Mouse (Mus musculus) bone marrow macrophage, adult 2 months (primary cell): ENCODE results near the gene Cmtm1.

ENCODE experiments used
- CTCF ChIP-seq: IDR thresholded peaks from 2 replicates; pipeline ENCODE4 v1.5.1; 2012; ENCODE audit warnings: low read depth, mild to moderate bottlenecking, low read length, moderate library complexity
- POLR2A ChIP-seq: IDR thresholded peaks from 2 replicates; pipeline ENCODE4 v1.6.1; 2012; ENCODE audit warnings: mild to moderate bottlenecking, low read depth, low read length, borderline replicate concordance

- TF ChIP-seq POLR2A: no peak
- no peak for TF ChIP-seq CTCF
These were observed 62.1 kb downstream of the Cmtm1 start for GRCm38 (mm10) chr8:104247908-104248275.
